Mouse (Mus musculus) hindlimb bud, embryonic 11.5 days (tissue): Measurements from ENCODE around the gene Klhl41.

Source experiments
- DNase-seq: peaks from one replicate; pipeline ENCODE4 v3.0.0-alpha.2; 2012; ENCODE audit warnings: low read depth, low spot score; ENCODE audit errors: extremely low spot score

The Klhl41 gene

DNA sequence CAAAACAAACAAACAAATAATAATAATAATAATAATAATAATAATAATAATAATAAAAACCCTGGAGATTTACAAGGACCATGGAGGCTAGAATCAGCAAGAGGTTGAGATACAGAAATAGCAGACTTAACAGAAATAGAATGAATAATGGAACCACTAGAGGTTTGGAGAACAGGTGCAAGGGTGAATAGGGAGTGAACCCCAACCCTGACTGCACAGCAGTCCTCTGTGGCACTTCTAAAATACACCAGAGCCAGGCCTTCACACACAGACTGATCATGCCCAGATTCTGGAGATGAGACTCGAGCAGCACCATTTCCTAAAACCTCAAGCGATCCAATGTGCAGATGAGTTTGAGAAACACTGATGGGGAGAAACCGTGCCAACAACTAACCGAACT, 12.0 kb downstream of the Klhl41 start:
- DNase-seq, result no peak

DNA sequence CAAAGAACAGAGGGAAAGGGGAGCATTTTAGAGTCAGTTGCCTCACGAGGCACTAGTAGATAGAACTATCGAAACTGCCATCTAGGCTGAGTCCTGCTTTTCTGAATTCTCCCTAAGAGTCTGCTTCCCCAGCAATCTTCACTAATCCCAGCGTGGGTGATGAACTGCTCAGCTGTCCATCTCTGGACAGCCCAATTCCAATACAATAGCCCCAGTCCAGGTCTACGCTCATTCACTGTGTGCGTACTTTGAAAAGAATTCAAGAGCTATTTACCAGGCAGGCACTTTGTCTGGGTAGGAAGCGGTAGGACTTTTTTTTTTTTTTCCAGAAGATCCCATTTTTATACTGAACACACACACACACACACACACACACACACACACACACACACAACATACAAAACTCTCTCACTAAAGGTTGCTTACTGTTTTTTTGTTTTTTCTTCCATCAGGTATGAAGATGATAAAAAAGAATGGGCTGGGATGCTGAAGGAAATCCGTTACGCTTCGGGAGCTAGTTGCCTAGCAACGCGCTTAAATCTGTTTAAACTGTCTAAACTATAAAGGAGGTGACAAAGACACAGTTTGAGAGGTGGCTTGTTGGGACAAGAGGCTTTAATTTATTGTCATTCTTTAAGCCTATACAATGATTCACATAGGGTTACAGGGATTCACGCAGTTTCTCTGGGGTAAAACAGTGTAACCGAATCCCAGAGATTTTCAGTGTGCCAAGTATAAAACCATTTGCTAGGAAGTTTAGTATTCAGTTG, 13.3 kb downstream of the Klhl41 start:
- no peak for DNase-seq

DNA sequence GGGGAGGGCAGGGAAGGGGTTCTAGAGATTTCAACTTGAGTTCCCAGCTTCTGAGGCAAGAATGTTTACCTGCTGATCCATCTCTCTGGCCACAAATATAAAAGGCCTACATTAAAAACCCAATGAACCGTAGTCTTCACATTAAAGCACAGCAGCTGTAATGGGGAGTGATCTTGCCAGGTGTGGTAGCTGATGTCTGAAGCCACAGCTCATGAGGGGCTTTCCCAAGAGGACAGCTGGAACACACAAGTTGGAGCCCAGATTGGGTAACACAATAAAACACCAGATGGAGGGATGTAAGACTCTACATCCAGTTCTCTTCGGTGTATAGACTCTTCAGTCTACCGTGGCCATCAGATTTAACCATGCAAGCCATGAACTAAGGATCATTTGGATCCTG, 14.6 kb downstream of the Klhl41 start:
- no peak for DNase-seq

DNA sequence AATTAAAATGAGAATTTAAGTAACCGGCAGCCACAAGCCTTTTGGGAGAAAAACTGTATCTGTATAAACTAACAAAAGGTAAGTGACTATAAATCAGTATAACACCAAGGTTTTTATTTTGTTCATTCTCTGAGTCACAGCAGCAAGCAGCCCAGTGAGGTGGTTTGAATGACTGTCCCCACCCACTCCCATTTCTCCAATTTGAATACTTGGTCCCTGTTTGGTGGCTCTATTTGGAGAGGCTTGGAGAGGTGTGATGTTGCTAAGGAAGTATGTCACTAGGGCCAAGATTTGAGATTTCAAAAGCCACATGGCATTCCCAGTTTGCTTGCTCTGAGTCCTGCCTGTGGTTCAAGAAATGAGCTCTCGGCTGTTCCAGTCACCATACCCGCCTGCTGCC, 20.3 kb downstream of the Klhl41 start:
- DNase-seq, result no peak

GRCm38 (mm10) chr2:69690843-69691242, 20.9 kb downstream of the Klhl41 start:
- DNase-seq, result no peak

- no peak for DNase-seq
These were observed 23.6 kb downstream of the Klhl41 start for GRCm38 (mm10) chr2:69693501-69693900.

DNA sequence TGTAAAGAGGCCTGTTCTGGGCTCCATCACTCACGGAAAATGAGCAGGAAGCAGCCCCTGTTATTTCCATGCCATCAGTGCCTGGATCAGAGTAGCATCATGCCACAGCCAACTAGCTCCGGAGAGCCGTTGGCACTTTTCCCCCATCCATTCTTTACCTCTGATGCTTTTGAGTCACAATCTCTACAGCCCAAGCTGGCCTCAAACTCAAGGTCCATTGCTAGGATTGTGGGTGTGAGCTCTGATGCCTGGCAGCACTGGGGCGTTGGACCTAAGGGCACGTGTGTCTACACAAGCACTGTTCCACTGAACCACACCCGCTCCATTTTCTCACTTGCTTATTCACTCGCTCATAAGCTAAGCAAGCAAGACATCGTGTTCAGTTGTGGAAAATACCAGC, 30.5 kb downstream of the Klhl41 start:
- DNase-seq, result no peak

- DNase-seq, result no peak
These were observed 42.3 kb downstream of the Klhl41 start for GRCm38 (mm10) chr2:69712171-69712570.

DNA sequence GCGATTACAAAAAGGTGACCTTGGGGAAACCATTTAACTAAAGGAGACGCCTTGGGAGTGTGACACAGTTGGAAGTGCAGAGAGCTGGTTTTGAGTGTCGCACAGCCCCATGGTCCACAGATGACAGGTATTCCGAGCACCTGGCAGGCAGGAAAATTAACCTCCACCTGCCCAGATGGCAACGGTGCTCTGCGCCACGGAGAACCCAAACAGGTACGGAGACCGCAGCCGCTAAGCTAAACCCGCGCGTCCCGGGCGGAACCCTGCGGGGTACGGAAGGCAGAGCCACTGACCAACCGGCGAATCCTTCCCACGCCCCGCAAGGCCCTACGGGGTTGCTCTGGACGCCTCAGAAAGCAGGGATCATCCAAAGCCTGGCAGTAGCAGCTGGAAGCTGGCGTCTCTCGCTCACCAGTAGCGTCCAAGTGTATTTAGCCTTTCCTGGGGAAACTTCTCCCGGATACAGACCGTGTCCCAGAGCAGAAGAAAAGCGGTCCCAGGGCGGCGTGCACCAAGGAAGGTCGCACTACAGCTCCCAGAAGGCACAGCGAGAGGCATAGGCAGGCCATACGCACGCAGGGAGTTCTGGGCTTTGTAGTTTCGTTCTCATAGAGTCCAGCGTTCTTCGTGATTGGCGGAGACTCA, 43.2 kb downstream of the Klhl41 start, which contains the start of gene Fastkd1:
Gene Fastkd1 (minus strand): TSS at position 536 of the 645 bp plus-strand sequence.
- peak; percentile 66 for DNase-seq

DNA sequence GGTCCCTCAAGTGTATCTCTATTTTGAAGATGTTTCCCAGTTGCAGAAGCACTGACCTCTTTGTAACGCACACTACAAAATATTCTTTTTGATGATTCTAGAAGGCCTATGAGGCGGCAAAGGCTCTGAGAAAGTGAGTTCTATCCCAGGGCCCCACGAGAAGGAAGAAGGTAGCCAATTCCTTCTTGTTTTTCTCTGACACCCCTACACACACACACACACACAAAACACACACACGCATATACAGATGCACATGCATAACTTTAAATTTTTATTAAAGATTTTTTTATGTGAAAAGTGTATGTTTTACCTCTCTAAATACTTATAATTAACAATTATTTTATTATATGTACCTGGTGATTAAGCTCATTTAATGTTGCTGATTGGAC, 43.7 kb downstream of the Klhl41 start:
- no peak for DNase-seq

- no peak for DNase-seq
These were observed 44.2 kb downstream of the Klhl41 start for GRCm38 (mm10) chr2:69714126-69714525.

DNA sequence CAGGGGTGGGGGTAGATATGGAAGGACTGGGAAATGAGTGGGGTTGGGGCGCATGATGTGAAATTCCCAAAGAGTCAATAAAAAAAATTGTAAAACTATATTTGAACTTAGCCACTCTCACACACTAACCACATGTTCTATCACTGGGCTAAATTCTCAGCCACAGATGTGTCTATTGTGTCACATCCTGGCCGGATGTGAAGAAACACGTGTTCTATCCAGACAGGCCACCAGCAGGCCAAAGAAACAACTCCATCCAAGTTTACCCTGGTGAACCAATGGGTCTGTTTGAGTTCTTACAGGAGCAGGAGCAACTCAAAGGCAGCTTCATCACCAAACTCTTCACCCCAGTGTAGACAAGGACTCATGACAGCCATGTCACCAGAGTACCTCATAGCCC, 46.6 kb downstream of the Klhl41 start:
- DNase-seq, result no peak

GRCm38 (mm10) chr2:69719121-69719520, 49.2 kb downstream of the Klhl41 start:
- DNase-seq, result no peak

- no peak for DNase-seq
These were observed 52.3 kb downstream of the Klhl41 start, which contains the start of gene Ppig for GRCm38 (mm10) chr2:69722273-69722649. Gene Ppig (plus strand): TSS chr2:69722545.

DNA sequence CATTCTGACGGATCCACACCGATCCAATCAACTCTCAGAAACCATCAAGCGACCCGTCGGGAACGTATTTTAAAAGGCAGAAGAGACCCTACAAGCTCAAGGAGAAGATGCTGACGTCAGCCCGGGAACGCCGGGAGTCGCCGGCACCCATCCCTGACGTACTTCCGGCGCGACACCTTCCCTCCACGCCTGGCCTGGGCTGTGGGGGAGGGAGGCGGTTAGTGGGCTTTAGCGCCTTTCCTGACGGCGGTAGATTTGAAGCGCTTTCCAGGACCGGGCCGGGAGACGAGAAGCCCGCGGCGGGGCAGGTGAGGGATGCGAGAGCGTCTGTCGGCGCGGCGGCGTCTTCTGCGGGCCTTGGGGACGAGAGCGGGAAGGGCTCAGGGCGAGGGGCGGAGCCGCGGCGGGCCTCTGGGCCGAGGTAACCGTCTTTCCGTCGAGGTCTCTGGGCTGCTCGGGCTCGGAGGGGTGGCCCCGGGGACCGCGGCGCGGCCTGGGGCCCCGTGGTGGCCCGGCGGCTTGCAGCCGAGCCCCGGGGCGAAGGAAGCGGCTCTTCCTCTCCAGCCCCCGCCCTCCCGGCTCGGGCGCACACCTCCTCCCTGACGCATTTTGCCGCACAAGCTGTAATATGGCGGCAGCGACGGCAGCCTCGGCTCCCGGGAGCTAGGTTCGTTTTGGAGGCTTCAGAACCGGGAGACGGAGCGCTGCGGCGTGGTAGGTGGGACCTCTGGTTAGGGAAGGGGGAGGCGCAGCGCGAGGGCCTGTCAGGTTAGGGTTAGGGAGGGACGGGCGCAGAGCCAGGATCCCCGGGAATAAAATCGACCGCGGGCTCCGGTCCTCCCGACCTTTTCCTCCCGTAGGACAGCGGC, 53.0 kb downstream of the Klhl41 start:
- peak; percentile 74 for DNase-seq

DNA sequence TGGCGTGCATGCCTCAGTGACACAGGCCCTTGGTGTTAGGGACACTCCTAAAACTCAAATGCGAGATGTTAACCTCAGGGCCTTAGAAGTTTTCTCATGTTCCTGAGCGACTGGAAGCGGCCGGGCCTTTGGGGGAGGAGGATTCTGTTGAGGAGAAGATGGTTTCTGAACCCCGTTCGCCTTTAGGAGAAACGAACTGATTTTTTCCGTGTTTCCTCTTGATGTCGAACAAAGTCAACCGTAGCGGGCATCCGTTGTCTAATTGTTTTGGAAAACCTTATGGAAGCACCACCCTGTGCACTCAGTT, 53.6 kb downstream of the Klhl41 start:
- no peak for DNase-seq
